Mouse (Mus musculus) MEL (cell line): ENCODE data around the gene Tcf7l2.

Experiments used
- CTCF ChIP-seq, 3 experiments: IDR thresholded peaks in 2 of 3; conservative IDR thresholded peaks in 1 of 3; 2 replicates each; pipeline ENCODE4 v1.5.1; 2011 to 2012; ENCODE audit warnings: low read length in 3 of 3, low read depth in 2 of 3, mild to moderate bottlenecking in 2 of 3, improper control_type of control experiment in 1 of 3, inconsistent platforms in 1 of 3, mixed read lengths in 1 of 3, moderate library complexity in 1 of 3; ENCODE audit not compliant: control insufficient read depth in 1 of 3, insufficient read depth in 1 of 3, poor library complexity in 1 of 3, severe bottlenecking in 1 of 3
- ELF1 ChIP-seq: IDR thresholded peaks from 2 replicates; pipeline ENCODE4 v1.6.1; 2014; ENCODE audit warnings: low read depth, mild to moderate bottlenecking, inconsistent platforms, low read length, improper control_type of control experiment, moderate library complexity
- EP300 ChIP-seq, 2 experiments: IDR thresholded peaks; 2 replicates each; pipeline ENCODE4 v1.6.1; 2011; ENCODE audit warnings: improper control_type of control experiment in 2 of 2, low read length in 2 of 2, low read depth in 1 of 2, mild to moderate bottlenecking in 1 of 2
- GATA1 ChIP-seq: IDR thresholded peaks from 2 replicates; pipeline ENCODE4 v1.6.1; 2011; ENCODE audit warnings: low read depth, low read length, improper control_type of control experiment
- HCFC1 ChIP-seq: IDR thresholded peaks from 2 replicates; pipeline ENCODE4 v1.6.1; 2012; ENCODE audit warnings: low read depth, mild to moderate bottlenecking, inconsistent platforms, low read length, improper control_type of control experiment, moderate library complexity
- MAX ChIP-seq: IDR thresholded peaks from 2 replicates; pipeline ENCODE4 v1.6.1; 2011; ENCODE audit warnings: low read length, improper control_type of control experiment
- MXI1 ChIP-seq: IDR thresholded peaks from 2 replicates; pipeline ENCODE4 v1.6.1; 2011; ENCODE audit warnings: mild to moderate bottlenecking, low read depth, low read length, improper control_type of control experiment
- MYC ChIP-seq: IDR thresholded peaks from 2 replicates; pipeline ENCODE4 v1.6.1; 2011; ENCODE audit warnings: low read depth, mild to moderate bottlenecking, low read length, improper control_type of control experiment, moderate library complexity
- POLR2A ChIP-seq, 2 experiments: IDR thresholded peaks; 2 replicates each; pipeline ENCODE4 v1.6.1; 2011 to 2012; ENCODE audit warnings: low read length in 2 of 2, mild to moderate bottlenecking in 2 of 2, control low read depth in 1 of 2, improper control_type of control experiment in 1 of 2, low read depth in 1 of 2, moderate library complexity in 1 of 2; ENCODE audit not compliant: control insufficient read depth in 1 of 2, insufficient read depth in 1 of 2, poor library complexity in 1 of 2
- POLR2AphosphoS5 ChIP-seq: IDR thresholded peaks from 2 replicates; pipeline ENCODE4 v1.6.1; 2012; ENCODE audit warnings: low read depth, borderline replicate concordance, mild to moderate bottlenecking, inconsistent platforms, low read length, moderate library complexity, mixed read lengths
- RCOR1 ChIP-seq: IDR thresholded peaks from 2 replicates; pipeline ENCODE4 v1.6.1; 2012; ENCODE audit warnings: low read depth, mild to moderate bottlenecking, inconsistent platforms, low read length, improper control_type of control experiment
- TBP ChIP-seq: IDR thresholded peaks from 2 replicates; pipeline ENCODE4 v1.8.0; 2011; ENCODE audit warnings: low read depth, low read length, improper control_type of control experiment
- USF1 ChIP-seq: IDR thresholded peaks from 2 replicates; pipeline ENCODE4 v1.6.1; 2014; ENCODE audit warnings: low read depth, mild to moderate bottlenecking, inconsistent platforms, low read length, improper control_type of control experiment, moderate library complexity

DNA sequence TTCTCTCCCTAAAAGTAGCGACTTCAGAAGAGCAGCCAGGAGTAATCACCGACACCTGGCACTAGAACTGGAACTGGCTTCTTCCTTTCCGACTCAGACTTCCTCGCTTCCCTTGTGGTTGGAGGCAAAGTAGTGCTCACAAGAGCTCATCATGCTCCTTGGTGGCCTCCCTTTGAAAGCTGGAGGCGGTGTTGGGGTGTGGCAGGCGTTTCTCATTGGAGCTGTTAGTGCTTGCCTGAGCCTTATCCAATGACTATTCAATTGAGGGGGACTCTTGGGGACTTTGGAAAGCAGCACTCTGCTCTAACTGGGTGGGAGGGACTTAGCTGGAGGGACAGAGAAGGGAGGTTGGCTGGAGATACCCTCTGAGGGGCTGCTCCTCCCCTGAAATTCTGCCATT is 9.1 kb upstream of the Tcf7l2 start:
- TF ChIP-seq USF1 (no peak), RCOR1 (no peak), CTCF (IDR thresholded peaks at IDR 0.05 in 2 of 3, conservative IDR thresholded peaks at IDR 0.05 in 1 of 3; ENCODE audit: control insufficient read depth in 1 of 3, insufficient read depth in 1 of 3, low read depth in 2 of 3, low read length in 3 of 3, poor library complexity in 1 of 3, severe bottlenecking in 1 of 3) (no peak), HCFC1 (no peak), POLR2A (IDR thresholded peaks at IDR 0.05; ENCODE audit: control insufficient read depth in 1 of 2, insufficient read depth in 1 of 2, low read depth in 1 of 2, low read length in 2 of 2, poor library complexity in 1 of 2) (no peak), TBP (no peak), MYC (no peak), POLR2AphosphoS5 (no peak), MXI1 (no peak), EP300 (IDR thresholded peaks at IDR 0.05; ENCODE audit: low read depth in 1 of 2, low read length in 2 of 2) (no peak), ELF1 (no peak), GATA1 (no peak), MAX (no peak)
